Mouse (Mus musculus) hindbrain, embryonic 16.5 days (tissue): Measurements from ENCODE around the gene Gm21541. TPM values are rescaled to one million over a fixed set of nuclear protein-coding genes. Genes with fewer than 3 reads are reported as not detected.
"Not testable (repeated sequence)": the region's sequence is repeated elsewhere in the genome, so short reads cannot be mapped to it uniquely, and the experiment has no call there.

Source experiments
- ATAC-seq: fragments of 200-750 bp; cut with Nextera tagmentation; 2 replicates; pipeline ENCODE4 v1.8.0; 2017; ENCODE audit warnings: moderate TSS enrichment, moderate library complexity
- H3K27ac ChIP-seq: fragments of 300-500 bp; sonication (generic); 2 replicates; pipeline ENCODE4 v1.5.1; 2014; ENCODE audit warnings: low read depth, mild to moderate bottlenecking, control low read depth, low read length, moderate library complexity
- H3K27me3 ChIP-seq: fragments of 300-500 bp; sonication (generic); replicated peaks from 2 replicates; pipeline ENCODE4 v1.6.1; 2014; ENCODE audit warnings: low read length; ENCODE audit not compliant: control insufficient read depth, insufficient read depth
- H3K36me3 ChIP-seq: fragments of 300-500 bp; sonication (generic); 2 replicates; pipeline ENCODE4 v1.6.1; 2014; ENCODE audit warnings: mild to moderate bottlenecking, low read length, moderate library complexity, mixed read lengths; ENCODE audit not compliant: control insufficient read depth, insufficient read depth
- H3K4me1 ChIP-seq: fragments of 300-500 bp; sonication (generic); 2 replicates; pipeline ENCODE4 v1.6.1; 2014; ENCODE audit warnings: low read depth, low read length; ENCODE audit not compliant: control insufficient read depth, insufficient read depth
- H3K4me2 ChIP-seq: fragments of 300-500 bp; sonication (generic); 2 replicates; pipeline ENCODE4 v1.6.1; 2014; ENCODE audit warnings: mild to moderate bottlenecking, low read length, control low read depth, moderate library complexity
- H3K4me3 ChIP-seq: fragments of 300-500 bp; sonication (generic); 2 replicates; pipeline ENCODE4 v1.5.1; 2014; ENCODE audit warnings: mild to moderate bottlenecking, low read length, control low read depth, moderate library complexity
- H3K9ac ChIP-seq: fragments of 300-500 bp; sonication (generic); 2 replicates; pipeline ENCODE4 v1.6.1; 2014; ENCODE audit warnings: low read depth, mild to moderate bottlenecking, control low read depth, low read length, moderate library complexity
- H3K9me3 ChIP-seq: fragments of 300-500 bp; sonication (generic); 2 replicates; pipeline ENCODE4 v1.6.1; 2014; ENCODE audit warnings: mild to moderate bottlenecking, low read length, moderate library complexity; ENCODE audit not compliant: control insufficient read depth
- WGBS: fragments of 180-500 bp; shearing (Covaris S2); extraction: QIAGEN DNeasy Blood & Tissue Kit; methylation state at CpG from one replicate; pipeline ENCODE4 v1.1.7; 2014; 5-methylcytosine and 5-hydroxymethylcytosine counted together
- polyA plus RNA-seq: library from polyadenylated mRNA; unstranded; fragments of >200 nt; fragmentation: Nextera tagmentation; extraction: Ambion mirVana; gene quantifications from 2 replicates; pipeline ENCODE4 v1.2.1, GENCODE M21; 2015

Gm21541 gene
- not detected in 2 replicates for polyA plus RNA-seq

DNA sequence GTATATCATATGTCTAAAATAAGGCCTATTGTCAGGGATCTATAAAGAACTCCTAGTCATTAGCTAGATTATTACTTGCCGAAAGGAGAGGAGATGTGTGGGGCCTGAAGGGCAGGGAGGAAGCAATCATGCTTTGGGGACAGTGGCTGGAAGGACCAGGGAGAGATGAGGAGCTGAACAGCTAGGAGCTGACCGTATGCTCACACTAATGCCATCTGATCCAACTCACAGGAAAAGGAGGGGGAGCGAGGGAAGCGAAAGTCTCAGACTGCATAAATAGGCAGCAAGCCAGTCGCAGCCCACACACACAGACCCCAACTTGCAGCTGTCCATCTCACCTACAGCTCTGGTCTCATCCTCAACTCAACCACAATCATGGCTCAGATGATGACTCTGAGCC is at the start of gene Gm21541:
Gene Gm21541, plus strand, starts transcription at position 301 of the 400 bp plus-strand sequence.
- ATAC-seq, H3K4me3 ChIP-seq, H3K27ac ChIP-seq, H3K36me3 ChIP-seq, H3K9ac ChIP-seq, H3K4me1 ChIP-seq, H3K4me2 ChIP-seq, H3K9me3 ChIP-seq, H3K27me3 ChIP-seq: not testable (repeated sequence)
- WGBS: no CpG with 5 or more reads among the region's 5 CpGs

DNA sequence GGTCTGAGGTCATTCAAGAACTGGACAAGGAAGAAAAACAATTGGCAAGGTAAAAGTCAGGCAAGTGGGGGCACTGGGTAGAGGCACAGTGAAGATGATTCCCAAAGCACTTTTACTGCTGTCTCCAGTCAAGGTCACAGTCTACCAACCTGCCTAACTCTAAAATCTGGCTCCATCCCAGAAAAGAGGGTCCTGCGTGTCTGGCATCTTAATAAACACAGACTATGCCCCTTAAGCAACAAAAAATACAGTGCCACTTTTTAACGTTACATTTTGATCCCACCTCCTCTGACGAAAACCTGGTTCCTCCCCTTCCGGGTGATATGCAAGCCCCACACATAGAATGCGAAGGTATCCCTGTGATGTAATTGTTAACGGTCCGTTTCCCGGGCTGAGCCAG is 37.9 kb downstream of the Gm21541 start, which contains the start of gene Gm20878:
Gene Gm20878, plus strand, starts transcription at position 301 of the 400 bp plus-strand sequence.
- not testable (repeated sequence) for H3K36me3 ChIP-seq, H3K9ac ChIP-seq, H3K4me2 ChIP-seq, H3K27ac ChIP-seq, H3K27me3 ChIP-seq, H3K9me3 ChIP-seq, H3K4me1 ChIP-seq, H3K4me3 ChIP-seq, ATAC-seq
- no CpG with 5 or more reads among the region's 8 CpGs for WGBS

Other genes with a start within 250 kb of the Gm21541 start
- gene Cntfr, start 206.5 kb upstream of the Gm21541 start, polyA plus RNA-seq: 22.5 and 29.5 TPM in 2 replicates
- 46.4 and 46.6 TPM in 2 replicates for gene Il11ra1, start 203.6 kb upstream of the Gm21541 start, polyA plus RNA-seq
- gene Rpp25l, start 190.1 kb upstream of the Gm21541 start, polyA plus RNA-seq: 63.6 and 65.2 TPM in 2 replicates
- 309 and 323 TPM in 2 replicates for gene Dctn3, start 180.4 kb upstream of the Gm21541 start, polyA plus RNA-seq
- gene Arid3c, start 172.5 kb upstream of the Gm21541 start, polyA plus RNA-seq: 0.76 and 0.84 TPM in 2 replicates
- gene Galt, start 148.4 kb upstream of the Gm21541 start, polyA plus RNA-seq: 60.9 and 61.8 TPM in 2 replicates
- 86.8 and 96.3 TPM in 2 replicates for gene Sigmar1, start 147.5 kb upstream of the Gm21541 start, polyA plus RNA-seq
- gene Ccl27a, start 129.4 kb upstream of the Gm21541 start, polyA plus RNA-seq: 260 and 276 TPM in 2 replicates
- gene Gm20878, start 38.0 kb downstream of the Gm21541 start, polyA plus RNA-seq: 12.1 and 13.6 TPM in 2 replicates
- gene Fam205a4, start 62.4 kb downstream of the Gm21541 start, polyA plus RNA-seq: 1.9 and 2.0 TPM in 2 replicates
- gene Gm21093, start 131.1 kb downstream of the Gm21541 start, polyA plus RNA-seq: 0.28 and 0.74 TPM in 2 replicates
- gene Gm3893, start 187.6 kb downstream of the Gm21541 start, polyA plus RNA-seq: not detected in 2 replicates
- not detected in 2 replicates for gene Gm13304, start 211.2 kb downstream of the Gm21541 start, polyA plus RNA-seq
- 3.1 and 5.3 TPM in 2 replicates for gene Gm13306, start 249.8 kb downstream of the Gm21541 start, polyA plus RNA-seq